Mouse (Mus musculus) hindbrain, embryonic 15.5 days (tissue): ENCODE measurements at regions not wholly inside any gene's neighbourhood (a gene's known extent, or its start where the extent isn't known, plus 50 kb on each side); places are given as distances from the start of the nearest gene placed in this dataset.
A peak's percentile ranks its signal among the peaks of the same experiment; 100 is the strongest.

ENCODE experiments used
- ATAC-seq: fragments of 200-750 bp; cut with Nextera tagmentation; 2 replicates; pipeline ENCODE4 v1.8.0; 2017; ENCODE audit warnings: low read depth, moderate number of reproducible peaks, moderate TSS enrichment; ENCODE audit not compliant: low FRiP score
- H3K27ac ChIP-seq: fragments of 300-500 bp; sonication (generic); replicated peaks from 2 replicates; pipeline ENCODE4 v1.5.1; 2015; ENCODE audit warnings: mild to moderate bottlenecking, inconsistent platforms
- H3K27me3 ChIP-seq: fragments of 300-500 bp; sonication (generic); 2 replicates; pipeline ENCODE4 v1.6.1; 2015; ENCODE audit warnings: control low read depth, inconsistent platforms
- H3K36me3 ChIP-seq: fragments of 300-500 bp; sonication (generic); 2 replicates; pipeline ENCODE4 v1.6.1; 2015; ENCODE audit warnings: control low read depth, inconsistent platforms
- H3K4me1 ChIP-seq: fragments of 300-500 bp; sonication (generic); replicated peaks from 2 replicates; pipeline ENCODE4 v1.6.1; 2015; ENCODE audit warnings: control low read depth, inconsistent platforms
- H3K4me2 ChIP-seq: fragments of 300-500 bp; sonication (generic); 2 replicates; pipeline ENCODE4 v1.6.1; 2015; ENCODE audit warnings: moderate library complexity, mild to moderate bottlenecking, inconsistent platforms
- H3K4me3 ChIP-seq: fragments of 300-500 bp; sonication (generic); 2 replicates; pipeline ENCODE4 v1.5.1; 2015; ENCODE audit warnings: mild to moderate bottlenecking, inconsistent platforms
- H3K9ac ChIP-seq: fragments of 300-500 bp; sonication (generic); 2 replicates; pipeline ENCODE4 v1.6.1; 2015; ENCODE audit warnings: inconsistent platforms
- H3K9me3 ChIP-seq: fragments of 300-500 bp; sonication (generic); 2 replicates; pipeline ENCODE4 v1.6.1; 2016; ENCODE audit warnings: control low read depth, inconsistent platforms
- WGBS: fragments of 180-500 bp; shearing (Covaris S2); methylation state at CpG from one replicate; pipeline ENCODE4 v1.1.7; 2015; 5-methylcytosine and 5-hydroxymethylcytosine counted together

DNA sequence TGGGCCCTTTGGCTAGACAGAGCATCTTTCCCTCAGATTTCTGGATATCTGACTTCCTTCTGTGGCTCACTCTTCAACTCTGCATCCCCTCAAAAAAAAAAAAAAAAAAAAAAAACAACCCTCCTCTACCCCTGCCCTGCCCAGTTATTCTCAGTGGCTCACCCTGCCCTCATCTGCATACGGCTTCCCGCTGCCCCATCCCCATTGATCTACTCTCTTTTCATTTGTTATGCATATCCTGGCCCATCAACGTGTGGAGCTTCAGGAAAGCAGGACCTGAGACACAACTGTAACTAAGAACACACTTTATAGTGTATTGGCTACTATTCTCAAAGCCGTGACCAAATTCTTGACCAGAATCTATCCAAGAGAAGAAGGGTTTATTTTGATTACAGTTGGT lies 161.5 kb downstream of the Unc5cl start:
- H3K27ac ChIP-seq, result no peak overlapping the region
- H3K4me2 ChIP-seq, result no peak overlapping the region
- 23% methylated on average over 4 of the region's 4 CpGs for WGBS
- no peaks in the 10 kb centered on the region for H3K9me3 ChIP-seq
- H3K9ac ChIP-seq, result no peak overlapping the region
- no peaks in the 10 kb centered on the region for H3K36me3 ChIP-seq
- no peak overlapping the region for H3K4me3 ChIP-seq
- no peaks in the 10 kb centered on the region for H3K27me3 ChIP-seq
- 0 out of 2 replicates have a peak, but pooled peaks cover 5% of the 10 kb centered on the region for H3K4me1 ChIP-seq
- no peak for ATAC-seq

DNA sequence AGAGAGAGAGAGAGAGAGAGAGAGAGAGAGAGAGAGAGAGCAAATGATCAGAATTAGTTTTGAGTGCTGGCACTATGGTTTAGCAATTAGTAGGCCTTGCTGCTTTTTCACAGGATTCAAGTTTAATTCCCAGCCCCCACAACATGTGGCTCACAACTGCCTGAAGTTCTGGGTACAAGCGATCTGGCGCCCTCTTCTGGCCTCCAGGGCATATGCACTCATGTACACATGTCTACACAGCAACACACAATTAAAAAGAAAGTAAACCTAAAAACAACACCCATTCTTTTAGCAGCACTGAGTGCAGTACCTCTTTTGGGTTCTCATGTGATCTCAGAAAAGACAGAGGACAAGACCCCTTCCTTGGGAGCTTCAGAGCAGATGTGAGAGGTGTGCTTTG lies 166.2 kb downstream of the Unc5cl start:
- H3K27me3 ChIP-seq, result no peaks in the 10 kb centered on the region
- WGBS, result 77% methylated on average over 2 of the region's 2 CpGs

DNA sequence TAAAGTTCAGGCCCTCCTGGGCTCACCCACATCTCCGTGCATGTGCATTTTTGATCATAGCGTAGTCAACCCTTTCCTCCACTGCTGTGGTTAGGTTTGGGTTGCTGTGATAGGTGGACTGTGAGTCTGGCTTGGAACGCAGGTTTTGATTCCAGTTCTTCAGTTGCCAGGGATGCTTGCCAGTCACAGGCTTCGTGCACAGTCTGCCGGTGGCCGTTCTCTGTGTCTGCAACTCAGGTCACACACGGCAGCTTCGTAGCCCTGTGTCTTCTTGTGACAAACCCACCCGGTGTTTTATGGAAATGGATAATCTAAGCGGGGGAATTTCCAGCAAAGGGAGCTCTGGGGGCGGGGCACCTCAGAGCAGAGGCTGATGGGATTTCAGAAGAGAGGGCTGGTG lies 167.0 kb downstream of the Unc5cl start:
- no peaks in the 10 kb centered on the region for H3K36me3 ChIP-seq
- 93% methylated on average over 11 of the region's 11 CpGs for WGBS
- H3K4me3 ChIP-seq, result no peak overlapping the region
- no peaks in the 10 kb centered on the region for H3K4me1 ChIP-seq
- H3K9ac ChIP-seq, result no peak overlapping the region
- H3K4me2 ChIP-seq, result no peak overlapping the region
- H3K27ac ChIP-seq, result no peak overlapping the region
- ATAC-seq, result no peak
- no peaks in the 10 kb centered on the region for H3K27me3 ChIP-seq
- H3K9me3 ChIP-seq, result no peaks in the 10 kb centered on the region

More for the DNA sequence above, 166.2 kb downstream of the Unc5cl start:
- Histone ChIP-seq H3K4me1 (no peaks in the 10 kb centered on the region), H3K9me3 (no peaks in the 10 kb centered on the region), H3K9ac (no peak overlapping the region), H3K4me3 (no peak overlapping the region), H3K36me3 (no peaks in the 10 kb centered on the region), H3K4me2 (no peak overlapping the region), H3K27ac (no peak overlapping the region)
- no peak for ATAC-seq

DNA sequence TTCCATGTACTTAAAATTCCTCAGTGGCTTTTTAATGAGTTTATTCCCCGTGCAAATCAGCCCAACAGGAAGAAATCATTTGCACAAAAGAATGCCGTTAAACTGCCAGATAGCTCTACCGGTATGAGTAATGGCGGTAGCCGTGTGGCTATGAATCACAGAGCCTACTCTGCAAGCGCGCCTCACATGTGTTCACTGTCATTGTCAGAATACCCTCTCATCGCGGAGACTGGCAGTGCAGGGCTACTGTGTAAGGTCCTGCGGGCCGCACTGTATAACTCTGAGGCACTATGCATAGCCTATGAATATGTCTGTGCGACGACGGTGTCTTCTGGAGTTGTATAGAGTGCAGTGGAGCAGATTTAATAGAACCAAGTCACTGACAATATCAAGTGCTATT lies 170.2 kb downstream of the Unc5cl start:
- peak; percentile 38; the same call in 1 of the 2 replicates for ATAC-seq
- Histone ChIP-seq H3K4me3 (no peak overlapping the region), H3K27ac (peak overlapping the region; percentile 30; the same call in 1 of the 2 replicates), H3K36me3 (no peaks in the 10 kb centered on the region), H3K4me2 (no peak overlapping the region), H3K9ac (no peak overlapping the region), H3K4me1 (no peaks in the 10 kb centered on the region), H3K9me3 (no peaks in the 10 kb centered on the region), H3K27me3 (no peaks in the 10 kb centered on the region)
- 82% methylated on average over 14 of the region's 14 CpGs for WGBS

DNA sequence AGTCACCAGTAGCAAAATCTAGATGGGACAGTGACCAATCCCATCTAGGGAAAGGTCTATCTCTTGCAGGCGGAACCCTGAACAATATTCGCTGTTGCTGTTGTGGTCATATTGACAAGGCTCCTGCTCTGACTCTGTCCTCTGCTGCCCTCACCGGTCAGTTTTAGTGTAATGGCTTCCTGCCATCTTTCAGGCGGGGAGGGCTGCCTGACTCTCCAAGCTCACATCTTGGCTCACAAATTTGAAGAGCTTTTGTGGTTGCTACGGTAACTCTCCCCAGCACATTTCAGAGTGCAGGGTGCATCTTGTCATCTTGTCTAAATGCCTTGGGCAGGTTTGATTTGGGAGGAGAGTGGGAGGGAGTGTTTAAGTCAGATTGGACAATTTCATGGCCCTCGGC lies 171.3 kb downstream of the Unc5cl start:
- H3K36me3 ChIP-seq, result no peaks in the 10 kb centered on the region
- H3K27ac ChIP-seq, result no peak overlapping the region
- no peaks in the 10 kb centered on the region for H3K4me1 ChIP-seq
- no peaks in the 10 kb centered on the region for H3K27me3 ChIP-seq
- H3K9ac ChIP-seq, result no peak overlapping the region
- H3K9me3 ChIP-seq, result no peaks in the 10 kb centered on the region
- no peak for ATAC-seq
- WGBS, result 73% methylated on average over 6 of the region's 6 CpGs
- H3K4me3 ChIP-seq, result no peak overlapping the region
- no peak overlapping the region for H3K4me2 ChIP-seq

DNA sequence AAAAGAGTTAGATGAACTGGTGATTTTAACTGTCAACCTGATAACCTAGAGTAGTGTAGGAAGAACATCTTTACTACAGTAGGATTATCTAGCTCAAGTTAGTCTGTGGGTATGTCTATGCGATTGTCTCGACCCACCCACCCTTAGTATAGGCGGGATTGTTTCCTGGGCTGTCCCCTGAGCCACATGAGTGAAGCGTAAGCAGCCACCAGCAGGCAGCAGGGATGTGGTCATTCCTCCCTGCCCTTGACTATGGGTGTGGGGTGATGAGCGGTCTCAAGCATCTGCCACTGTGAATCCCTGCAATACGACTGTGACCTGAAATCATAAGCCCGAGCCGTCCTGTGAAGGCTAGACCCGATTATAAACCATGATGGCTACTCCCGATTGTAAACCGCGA lies 184.9 kb downstream of the Unc5cl start:
- WGBS, result 94% methylated on average over 12 of the region's 12 CpGs
- H3K4me3 ChIP-seq, result no peak overlapping the region

DNA sequence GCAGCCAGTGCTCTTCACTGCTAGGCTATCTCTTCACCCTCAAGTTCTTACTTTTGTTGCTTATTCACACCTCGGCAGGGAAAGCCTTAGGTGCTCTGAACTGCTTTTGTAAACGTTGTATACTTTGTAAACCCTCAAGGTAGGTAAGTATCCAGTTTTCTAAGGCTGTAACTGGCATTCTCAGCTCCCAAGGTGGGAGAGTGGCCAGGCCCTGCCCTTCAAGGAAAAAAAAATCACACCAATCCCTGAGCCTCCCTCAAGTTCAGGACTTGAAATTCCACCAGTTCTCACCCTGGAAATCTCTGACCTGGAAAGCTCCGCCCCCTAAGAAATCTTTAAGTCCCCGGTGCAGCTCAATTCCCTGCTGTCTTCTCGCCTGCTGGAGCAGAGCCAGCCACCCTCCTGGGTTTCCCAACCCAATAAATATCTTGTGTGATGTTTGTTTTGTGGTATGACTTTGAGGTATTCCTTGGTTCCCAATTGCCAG lies 188.9 kb downstream of the Unc5cl start:
- WGBS, result 40% methylated on average over 5 of the region's 5 CpGs
- Histone ChIP-seq H3K27me3 (no peaks in the 10 kb centered on the region), H3K4me3 (no peak overlapping the region), H3K36me3 (no peaks in the 10 kb centered on the region), H3K9ac (no peak overlapping the region), H3K4me1 (no peaks in the 10 kb centered on the region), H3K27ac (no peak overlapping the region), H3K4me2 (no peak overlapping the region), H3K9me3 (no peaks in the 10 kb centered on the region)
- ATAC-seq, result no peak

More for the DNA sequence above, 184.9 kb downstream of the Unc5cl start:
- Histone ChIP-seq H3K4me2 (no peak overlapping the region), H3K27me3 (no peaks in the 10 kb centered on the region), H3K9me3 (no peaks in the 10 kb centered on the region), H3K36me3 (no peaks in the 10 kb centered on the region), H3K4me1 (no peaks in the 10 kb centered on the region), H3K9ac (no peak overlapping the region), H3K27ac (no peak overlapping the region)
- ATAC-seq, result no peak

DNA sequence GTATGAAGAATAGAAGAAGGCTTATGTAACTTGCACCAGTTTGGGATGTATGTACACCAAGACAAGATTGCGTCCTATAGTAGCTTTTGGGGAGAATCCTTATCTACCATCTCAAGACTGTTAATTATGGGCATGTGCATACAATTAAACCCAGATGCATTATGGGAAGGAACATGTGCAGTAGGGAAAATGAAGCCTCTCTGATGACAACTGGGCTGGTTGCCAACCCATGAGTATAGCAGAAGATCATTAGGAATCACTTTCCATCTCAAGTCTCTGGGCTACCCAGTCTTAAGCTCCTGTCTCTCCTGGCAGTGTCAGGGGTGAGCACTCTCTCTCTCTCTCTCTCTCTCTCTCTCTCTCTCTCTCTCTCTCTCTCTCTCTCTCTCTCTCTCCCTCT lies 190.4 kb downstream of the Unc5cl start:
- WGBS, result 89% methylated on average over 1 of the region's 1 CpGs
- ATAC-seq, result no peak
- H3K4me2 ChIP-seq, result no peak overlapping the region
- H3K4me3 ChIP-seq, result no peak overlapping the region
- H3K9ac ChIP-seq, result no peak overlapping the region
- no peak overlapping the region for H3K27ac ChIP-seq
- no peaks in the 10 kb centered on the region for H3K27me3 ChIP-seq
- H3K9me3 ChIP-seq, result no peaks in the 10 kb centered on the region
- H3K4me1 ChIP-seq, result no peaks in the 10 kb centered on the region
- H3K36me3 ChIP-seq, result no peaks in the 10 kb centered on the region

DNA sequence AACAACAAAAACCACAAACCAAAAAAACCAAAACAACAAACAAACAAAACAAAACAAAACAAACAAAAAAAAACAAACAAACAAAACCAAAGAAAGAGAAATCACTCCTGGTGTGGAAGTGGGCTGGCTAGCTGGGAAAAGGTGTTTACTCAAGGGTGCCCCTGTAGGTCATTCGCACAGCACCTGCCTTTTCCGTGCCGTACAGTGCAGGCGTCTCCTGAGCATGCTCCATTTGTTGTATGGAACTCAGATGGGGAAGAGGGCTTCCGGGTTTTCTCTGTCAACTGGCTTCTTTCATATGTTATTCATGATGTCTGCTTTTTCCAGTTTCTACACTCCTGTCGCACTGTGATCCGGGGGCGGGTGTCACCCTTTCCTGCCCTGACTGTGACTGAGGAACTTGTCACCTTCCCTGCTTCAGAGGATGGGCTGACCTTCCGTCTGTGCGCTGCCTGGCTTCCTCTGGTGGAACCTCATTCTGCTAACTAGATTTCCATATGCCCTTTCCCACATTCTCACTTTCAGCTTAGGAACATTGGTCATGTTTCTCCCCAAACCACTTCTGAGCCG lies 192.0 kb downstream of the Unc5cl start:
- Histone ChIP-seq H3K4me2 (peak overlapping the region; percentile 14), H3K36me3 (no peaks in the 10 kb centered on the region), H3K4me1 (no peaks in the 10 kb centered on the region), H3K9me3 (no peaks in the 10 kb centered on the region), H3K9ac (no peak overlapping the region), H3K27me3 (no peaks in the 10 kb centered on the region), H3K27ac (no peak overlapping the region), H3K4me3 (no peak overlapping the region)
- ATAC-seq, result no peak
- 70% methylated on average over 11 of the region's 11 CpGs for WGBS

DNA sequence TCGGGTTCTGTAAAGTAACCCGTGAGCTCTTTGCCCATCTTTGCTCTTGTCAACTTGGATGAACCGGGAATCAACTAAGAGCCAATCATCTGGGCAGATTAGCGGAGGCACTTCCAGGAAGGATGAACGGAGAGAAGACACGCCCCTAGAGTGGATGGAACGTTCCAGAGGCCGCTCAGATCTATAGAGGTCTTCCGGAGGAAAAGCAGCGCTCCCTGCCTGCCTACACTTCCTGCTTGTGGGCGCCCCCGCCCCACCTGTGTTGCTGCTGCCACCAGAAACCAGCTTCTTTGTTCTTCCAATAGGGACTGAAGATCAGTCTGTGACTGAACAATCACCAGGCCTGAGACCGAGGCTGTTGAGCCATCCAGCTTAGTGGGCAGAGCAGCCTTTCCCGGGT lies 192.7 kb downstream of the Unc5cl start:
- H3K4me2 ChIP-seq, result peak overlapping the region; percentile 14
- H3K9ac ChIP-seq, result no peak overlapping the region
- no peak overlapping the region for H3K27ac ChIP-seq
- no peaks in the 10 kb centered on the region for H3K36me3 ChIP-seq
- ATAC-seq, result no peak
- no peaks in the 10 kb centered on the region for H3K27me3 ChIP-seq
- no peaks in the 10 kb centered on the region for H3K9me3 ChIP-seq
- no peak overlapping the region for H3K4me3 ChIP-seq
- WGBS, result 59% methylated on average over 14 of the region's 14 CpGs
- H3K4me1 ChIP-seq, result no peaks in the 10 kb centered on the region

DNA sequence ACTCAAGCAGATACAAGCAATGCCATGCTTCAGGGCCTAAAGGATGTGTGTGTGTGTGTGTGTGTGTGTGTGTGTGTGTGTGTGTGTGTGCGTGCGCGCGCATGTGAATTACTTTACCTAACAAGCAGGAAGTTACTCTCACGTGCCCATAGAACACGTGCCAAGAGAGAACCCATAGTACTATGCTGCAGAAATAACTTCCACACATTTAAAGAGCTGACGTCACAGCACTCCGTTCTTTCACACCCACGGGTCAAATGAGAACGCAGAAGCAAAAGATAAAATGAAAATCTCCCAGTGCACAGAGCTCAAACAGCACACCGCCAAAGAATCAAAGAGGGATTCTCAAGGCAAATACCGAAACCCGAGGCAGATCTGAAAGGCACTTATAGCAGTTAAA lies 195.9 kb downstream of the Unc5cl start:
- ATAC-seq, result no peak
- 86% methylated on average over 13 of the region's 13 CpGs for WGBS
- no peak overlapping the region for H3K4me2 ChIP-seq

DNA sequence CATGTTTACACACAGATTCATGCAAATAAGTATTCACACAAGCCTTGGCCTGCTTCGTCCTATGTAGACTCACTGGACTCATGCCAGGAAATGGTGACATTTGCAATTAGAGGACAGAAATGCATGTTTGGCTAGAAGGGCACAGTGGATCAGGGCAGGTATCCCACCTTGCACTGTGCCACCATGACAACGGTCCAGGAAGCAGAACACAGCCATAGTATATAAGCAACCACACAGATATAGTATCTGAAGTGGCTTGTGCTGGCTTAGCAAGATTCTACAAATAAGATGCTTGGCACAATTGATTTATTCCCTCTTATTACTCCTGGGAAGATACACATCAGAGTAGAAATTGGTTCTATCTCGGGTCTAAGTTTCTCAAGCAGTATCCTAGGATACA lies 218.0 kb downstream of the Unc5cl start:
- no peaks in the 10 kb centered on the region for H3K27me3 ChIP-seq
- H3K4me2 ChIP-seq, result no peak overlapping the region
- H3K9ac ChIP-seq, result no peak overlapping the region
- no peaks in the 10 kb centered on the region for H3K9me3 ChIP-seq
- H3K27ac ChIP-seq, result no peak overlapping the region
- H3K36me3 ChIP-seq, result no peaks in the 10 kb centered on the region
- H3K4me3 ChIP-seq, result no peak overlapping the region
- ATAC-seq, result peak; percentile 59; the same call in 1 of the 2 replicates
- no peaks in the 10 kb centered on the region for H3K4me1 ChIP-seq
- 83% methylated on average over 3 of the region's 3 CpGs for WGBS

More for the DNA sequence above, 195.9 kb downstream of the Unc5cl start:
- Histone ChIP-seq H3K9ac (no peak overlapping the region), H3K27me3 (no peaks in the 10 kb centered on the region), H3K4me3 (no peak overlapping the region), H3K27ac (no peak overlapping the region), H3K9me3 (no peaks in the 10 kb centered on the region), H3K36me3 (no peaks in the 10 kb centered on the region), H3K4me1 (no peaks in the 10 kb centered on the region)
